In genomic region chr8:95805482-95805881, GRCm38 (mm10) we compare ENCODE assay signal across 9 mouse cellular contexts. TPM values are rescaled to one million over a fixed set of nuclear protein-coding genes. Genes with fewer than 3 reads are reported as not detected.
DNase-seq lines count a peak whose midpoint lies in the region; ATAC-seq and TF ChIP-seq lines count a peak whose summit lies in the region.
"Had no signal": no experiment of that assay in that cellular context is flagged by ENCODE, and none has a peak within 500 bp of the region (broad histone marks: within the 10 kb centered on the region; RNA-seq: fewer than 3 reads in every experiment).

No protein-coding gene starts in this region.

- H3K4me2 ChIP-seq in heart, embryonic 14.5 days (ENCODE audit: low read length): peak overlapping the region; percentile 89
- H3K4me2 ChIP-seq in midbrain, embryonic 16.5 days (ENCODE audit: low read length): peak overlapping the region; percentile 79

- no peak for TF ChIP-seq CTCF in bone marrow macrophage, adult 2 months (IDR thresholded peaks at IDR 0.05; ENCODE audit: low read depth, low read length)
- no peak for TF ChIP-seq CTCF in thymus, adult 2 months (IDR thresholded peaks at IDR 0.05; ENCODE audit: borderline replicate concordance, control insufficient read depth, extremely low read depth, insufficient read depth, low read length, poor library complexity)

- WGBS in heart, embryonic 14.5 days: 58% methylated on average over 2 of the region's 2 CpGs
- WGBS in midbrain, embryonic 16.5 days: 49% methylated on average over 2 of the region's 2 CpGs
- WGBS in thymus, adult 2 months: 63% methylated on average over 2 of the region's 2 CpGs

- no peak for TF ChIP-seq POLR2A in bone marrow macrophage, adult 2 months (IDR thresholded peaks at IDR 0.05; ENCODE audit: borderline replicate concordance, low read depth, low read length)
- no peak for TF ChIP-seq POLR2A in thymus, adult 2 months (IDR thresholded peaks at IDR 0.05; ENCODE audit: control insufficient read depth, extremely low read depth, insufficient read depth, low read length, poor library complexity)

- H3K4me3 ChIP-seq in heart, embryonic 14.5 days (ENCODE audit: control insufficient read depth in 1 of 2, insufficient read depth in 1 of 2, low read depth in 1 of 2, low read length in 2 of 2): peak overlapping the region; percentile 92 to 96
- H3K4me3 ChIP-seq in bone marrow macrophage, adult 2 months (ENCODE audit: insufficient read depth, low read length): peak overlapping the region; percentile 74
- peak overlapping the region; percentile 95 for H3K4me3 ChIP-seq in midbrain, embryonic 16.5 days (ENCODE audit: low read depth, low read length)
- H3K4me3 ChIP-seq in thymus, adult 2 months (ENCODE audit: control insufficient read depth, insufficient read depth, low read length): no peak overlapping the region

- peaks cover 33% of the 10 kb centered on the region for H3K36me3 ChIP-seq in heart, embryonic 14.5 days (ENCODE audit: control insufficient read depth, insufficient read depth, low read length)
- no peaks in the 10 kb centered on the region for H3K36me3 ChIP-seq in midbrain, embryonic 16.5 days (ENCODE audit: control insufficient read depth, insufficient read depth, low read length)
- no peaks in the 10 kb centered on the region for H3K36me3 ChIP-seq in thymus, adult 2 months (ENCODE audit: control insufficient read depth, insufficient read depth, low read length)

- no peak for DNase-seq in heart, adult 18-20 months
- DNase-seq in induced T-regulatory cell, adult 2 months (ENCODE audit: low read depth): peak; percentile 35
- no peak for DNase-seq in retina, embryonic 14.5 days (ENCODE audit: low spot score)
- DNase-seq in thymus, adult 2 months: no peak
- DNase-seq in kidney, postnatal 36 days: no peak
- DNase-seq: cerebellum, adult 9-11 months had no signal

- peaks cover 7 to 50% of the 10 kb centered on the region in 2 experiments for H3K4me1 ChIP-seq in heart, embryonic 14.5 days (ENCODE audit: control insufficient read depth in 2 of 2, insufficient read depth in 2 of 2, low read length in 2 of 2)
- H3K4me1 ChIP-seq in bone marrow macrophage, adult 2 months (ENCODE audit: control insufficient read depth, insufficient read depth, low read length): peaks cover 23% of the 10 kb centered on the region
- H3K4me1 ChIP-seq in midbrain, embryonic 16.5 days (ENCODE audit: control insufficient read depth, insufficient read depth, low read length): peaks cover 28% of the 10 kb centered on the region
- H3K4me1 ChIP-seq in thymus, adult 2 months (replicated peaks; ENCODE audit: control insufficient read depth, insufficient read depth, low read length): peaks cover 12% of the 10 kb centered on the region

- H3K9ac ChIP-seq in heart, embryonic 14.5 days (ENCODE audit: low read length): peak overlapping the region; percentile 98
- H3K9ac ChIP-seq in midbrain, embryonic 16.5 days (ENCODE audit: low read depth, low read length): no peak overlapping the region

- H3K9me3 ChIP-seq in heart, embryonic 14.5 days (ENCODE audit: control insufficient read depth, low read length): no peaks in the 10 kb centered on the region
- H3K9me3 ChIP-seq in midbrain, embryonic 16.5 days (replicated peaks; ENCODE audit: control insufficient read depth, low read length, poor library complexity, severe bottlenecking): no peaks in the 10 kb centered on the region

- H3K27ac ChIP-seq in heart, embryonic 14.5 days (replicated peaks in 1 of 2; ENCODE audit: control insufficient read depth in 1 of 2, insufficient read depth in 1 of 2, low read depth in 2 of 2, low read length in 2 of 2): peak overlapping the region in 1 of 2 experiments; percentile 99; a peak in 1 of 4 replicates
- no peak overlapping the region for H3K27ac ChIP-seq in bone marrow macrophage, adult 2 months (ENCODE audit: insufficient read depth, low read depth, low read length)
- no peak overlapping the region for H3K27ac ChIP-seq in midbrain, embryonic 16.5 days (ENCODE audit: low read length)
- no peak overlapping the region for H3K27ac ChIP-seq in thymus, adult 2 months (ENCODE audit: control insufficient read depth, insufficient read depth, low read length)

- H3K27me3 ChIP-seq in heart, embryonic 14.5 days (ENCODE audit: control insufficient read depth, insufficient read depth, low read length): no peaks in the 10 kb centered on the region
- no peaks in the 10 kb centered on the region for H3K27me3 ChIP-seq in midbrain, embryonic 16.5 days (ENCODE audit: control insufficient read depth, insufficient read depth, low read depth, low read length)
- no peaks in the 10 kb centered on the region for H3K27me3 ChIP-seq in thymus, adult 2 months (ENCODE audit: control insufficient read depth, insufficient read depth, low read length)

- ATAC-seq in heart, embryonic 14.5 days (ENCODE audit: insufficient number of reproducible peaks, insufficient read depth, low FRiP score, low read depth): no peak
- ATAC-seq in midbrain, embryonic 16.5 days: no peak

RNA-seq across cellular contexts. Expression of gene Cnot1, which starts 1.8 kb away (rescaled TPM):
- polyA plus RNA-seq in heart, embryonic 14.5 days (2014; fragmentation: Nextera tagmentation; extraction: Ambion mirVana): 83.1 and 92.4 TPM in 2 replicates
- total RNA-seq in heart, adult 18-20 months (2021): 100 to 1,000 TPM in 1 of 2 experiments, 10 to 100 TPM in 1; 99.8 to 110 TPM
- 58.5 and 66.1 TPM in 2 replicates for polyA plus RNA-seq in bone marrow macrophage, adult 2 months (2012; ENCODE audit: insufficient read depth, insufficient read length, missing spikeins)
- 41.2 and 47.1 TPM in 2 replicates for polyA plus RNA-seq in midbrain, embryonic 16.5 days (2015; fragmentation: Nextera tagmentation; extraction: Ambion mirVana)
- 229 and 247 TPM in 2 replicates for polyA plus RNA-seq in thymus, adult 2 months (2012; rRNA removed)

RNA-seq across cellular contexts. Expression of gene Sap18b, which starts 19.7 kb away (rescaled TPM):
- polyA plus RNA-seq in heart, embryonic 14.5 days (2014; fragmentation: Nextera tagmentation; extraction: Ambion mirVana): 265 and 287 TPM in 2 replicates
- total RNA-seq in heart, adult 18-20 months (2021): 10 to 100 TPM; 90.8 to 97.5 TPM
- 108 and 144 TPM in 2 replicates for polyA plus RNA-seq in bone marrow macrophage, adult 2 months (2012; ENCODE audit: insufficient read depth, insufficient read length, missing spikeins)
- polyA plus RNA-seq in midbrain, embryonic 16.5 days (2015; fragmentation: Nextera tagmentation; extraction: Ambion mirVana): 209 and 225 TPM in 2 replicates
- polyA plus RNA-seq in thymus, adult 2 months (2012; rRNA removed): 30.9 and 43.4 TPM in 2 replicates

RNA-seq across cellular contexts. Expression of gene Slc38a7, which starts 47.9 kb away (rescaled TPM):
- polyA plus RNA-seq in heart, embryonic 14.5 days (2014; fragmentation: Nextera tagmentation; extraction: Ambion mirVana): 12.1 and 12.9 TPM in 2 replicates
- 10 to 100 TPM; 10.7 to 11.3 TPM for total RNA-seq in heart, adult 18-20 months (2021)
- polyA plus RNA-seq in bone marrow macrophage, adult 2 months (2012; ENCODE audit: insufficient read depth, insufficient read length, missing spikeins): 27.9 and 36.4 TPM in 2 replicates
- polyA plus RNA-seq in midbrain, embryonic 16.5 days (2015; fragmentation: Nextera tagmentation; extraction: Ambion mirVana): 29.1 and 30.3 TPM in 2 replicates
- 21.9 and 26.8 TPM in 2 replicates for polyA plus RNA-seq in thymus, adult 2 months (2012; rRNA removed)
